Mouse (Mus musculus) lung, postnatal 10 days (tissue): ENCODE measurements around the gene Fam124b.

ENCODE experiments used
- DNase-seq: peaks from one replicate; pipeline ENCODE4 v3.0.0; 2021

The Fam124b gene

GRCm38 (mm10) chr1:80218268-80218667 is at the start of gene Fam124b:
Gene Fam124b (minus strand): TSS chr1:80218473.
- peak; percentile 78 for DNase-seq

GRCm38 (mm10) chr1:80260443-80260842 is 42.2 kb upstream of the Fam124b start:
- DNase-seq = no peak

- no peak for DNase-seq
Measured at GRCm38 (mm10) chr1:80258632-80259031, 40.4 kb upstream of the Fam124b start.

GRCm38 (mm10) chr1:80253309-80253708 is 35.0 kb upstream of the Fam124b start:
- DNase-seq = no peak

GRCm38 (mm10) chr1:80250247-80250646 is 32.0 kb upstream of the Fam124b start:
- DNase-seq = no peak

GRCm38 (mm10) chr1:80247131-80247530 is 28.9 kb upstream of the Fam124b start:
- DNase-seq = no peak

- DNase-seq = no peak
Measured at GRCm38 (mm10) chr1:80244123-80244522, 25.9 kb upstream of the Fam124b start.

GRCm38 (mm10) chr1:80241579-80241978 is 23.3 kb upstream of the Fam124b start:
- no peak for DNase-seq

GRCm38 (mm10) chr1:80240017-80240660 is 21.9 kb upstream of the Fam124b start:
- DNase-seq = no peak

GRCm38 (mm10) chr1:80239481-80239880 is 21.2 kb upstream of the Fam124b start:
- no peak for DNase-seq

GRCm38 (mm10) chr1:80236951-80237702 is 18.9 kb upstream of the Fam124b start:
- DNase-seq = peak; percentile 24

- no peak for DNase-seq
Measured at GRCm38 (mm10) chr1:80236126-80236525, 17.9 kb upstream of the Fam124b start.

GRCm38 (mm10) chr1:80230612-80231011 is 12.3 kb upstream of the Fam124b start:
- no peak for DNase-seq

GRCm38 (mm10) chr1:80224839-80225412 is 6.7 kb upstream of the Fam124b start:
- DNase-seq = peak; percentile 18

GRCm38 (mm10) chr1:80221151-80221550 is 2.9 kb upstream of the Fam124b start:
- DNase-seq = no peak

- DNase-seq = peak; percentile 72
Measured at GRCm38 (mm10) chr1:80213826-80214225, 4.4 kb downstream of the Fam124b start.

- peak; percentile 47 for DNase-seq
Measured at GRCm38 (mm10) chr1:80213146-80213545, 5.1 kb downstream of the Fam124b start.

GRCm38 (mm10) chr1:80202314-80202713 is 16.0 kb downstream of the Fam124b start:
- DNase-seq = no peak

- no peak for DNase-seq
Measured at GRCm38 (mm10) chr1:80192837-80193236, 25.4 kb downstream of the Fam124b start.

GRCm38 (mm10) chr1:80181414-80181805 is 36.9 kb downstream of the Fam124b start:
- no peak for DNase-seq

GRCm38 (mm10) chr1:80180767-80181413 is 37.4 kb downstream of the Fam124b start:
- peak; percentile 71 for DNase-seq

GRCm38 (mm10) chr1:80180128-80180527 is 38.1 kb downstream of the Fam124b start:
- DNase-seq = peak; percentile 21

GRCm38 (mm10) chr1:80177651-80178382 is 40.5 kb downstream of the Fam124b start:
- peak; percentile 11 for DNase-seq
